Mouse (Mus musculus) CH12.LX (cell line): ENCODE data around the gene Ezh2.

Experiments used
- CHD2 ChIP-seq: IDR thresholded peaks from 2 replicates; pipeline ENCODE4 v1.6.1; 2011; ENCODE audit warnings: low read length, improper control_type of control experiment
- CTCF ChIP-seq, 2 experiments: IDR thresholded peaks in 1 of 2; conservative IDR thresholded peaks in 1 of 2; 2 replicates each; pipeline ENCODE4 v1.5.1; 2011 to 2012; ENCODE audit warnings: low read depth in 2 of 2, low read length in 2 of 2, improper control_type of control experiment in 1 of 2, inconsistent platforms in 1 of 2, mild to moderate bottlenecking in 1 of 2, moderate library complexity in 1 of 2
- E2F4 ChIP-seq: IDR thresholded peaks from 2 replicates; pipeline ENCODE4 v1.6.1; 2011; ENCODE audit warnings: low read depth, low read length, improper control_type of control experiment; ENCODE audit not compliant: insufficient replicate concordance
- EP300 ChIP-seq: IDR thresholded peaks from 2 replicates; pipeline ENCODE4 v1.6.1; 2011; ENCODE audit warnings: low read length, improper control_type of control experiment
- HCFC1 ChIP-seq: IDR thresholded peaks from 2 replicates; pipeline ENCODE4 v1.6.1; 2012; ENCODE audit warnings: low read depth, mild to moderate bottlenecking, inconsistent platforms, low read length, improper control_type of control experiment
- KAT2A ChIP-seq: IDR thresholded peaks from 2 replicates; pipeline ENCODE4 v1.6.1; 2012; ENCODE audit warnings: low read length, improper control_type of control experiment, inconsistent platforms; ENCODE audit not compliant: insufficient replicate concordance
- MAFK ChIP-seq: IDR thresholded peaks from 2 replicates; pipeline ENCODE4 v1.6.1; 2011; ENCODE audit warnings: low read length, improper control_type of control experiment; ENCODE audit not compliant: insufficient replicate concordance
- PAX5 ChIP-seq: IDR thresholded peaks from 2 replicates; pipeline ENCODE4 v1.6.1; 2012; ENCODE audit warnings: low read length, inconsistent platforms, mixed read lengths
- POLR2A ChIP-seq: IDR thresholded peaks from 2 replicates; pipeline ENCODE4 v1.6.1; 2011; ENCODE audit warnings: low read depth, mild to moderate bottlenecking, improper control_type of control experiment, low read length
- TBP ChIP-seq: conservative IDR thresholded peaks from 2 replicates; pipeline ENCODE4 v1.6.1; 2011; ENCODE audit warnings: low read depth, low read length, improper control_type of control experiment
- TCF12 ChIP-seq: IDR thresholded peaks from 2 replicates; pipeline ENCODE4 v1.6.1; 2014; ENCODE audit warnings: low read depth, mild to moderate bottlenecking, inconsistent platforms, low read length, improper control_type of control experiment
- ZC3H11A ChIP-seq: IDR thresholded peaks from 2 replicates; pipeline ENCODE4 v1.6.1; 2012; ENCODE audit warnings: low read depth, mild to moderate bottlenecking, inconsistent platforms, low read length, improper control_type of control experiment
- ZNF384 ChIP-seq: IDR thresholded peaks from 2 replicates; pipeline ENCODE4 v1.6.1; 2012; ENCODE audit warnings: low read depth, low read length, improper control_type of control experiment, inconsistent platforms

DNA sequence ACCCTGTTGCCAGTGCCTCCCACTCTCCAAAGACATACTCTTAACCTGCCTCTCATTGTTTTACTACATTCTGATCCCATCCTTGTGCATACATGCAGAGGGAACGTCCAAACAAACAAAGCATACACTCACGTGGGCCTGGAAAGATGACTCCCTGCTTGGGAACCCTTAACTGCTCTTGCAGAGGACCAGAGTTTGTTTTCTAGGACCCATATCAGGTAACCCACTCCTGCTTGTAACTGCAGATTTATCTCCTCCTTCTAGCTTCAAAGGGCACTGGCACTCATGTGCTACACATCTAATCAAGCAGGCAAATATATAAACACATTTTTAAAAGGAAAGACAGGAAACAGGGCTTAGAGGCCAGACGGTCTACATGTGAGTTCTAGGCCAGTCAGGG lies 32.8 kb upstream of the Ezh2 start:
- TF ChIP-seq CHD2 (no peak), CTCF (conservative IDR thresholded peaks at IDR 0.05 in 1 of 2, IDR thresholded peaks at IDR 0.05 in 1 of 2; ENCODE audit: low read depth in 2 of 2, low read length in 2 of 2) (no peak), POLR2A (no peak), EP300 (no peak), ZC3H11A (no peak), TCF12 (no peak), MAFK (no peak), PAX5 (no peak), ZNF384 (no peak), HCFC1 (no peak), E2F4 (no peak), TBP (no peak), KAT2A (no peak)
